Mouse (Mus musculus) thymus, adult 2 months (tissue): ENCODE data around the gene Ror1. TPM values are rescaled to one million over a fixed set of nuclear protein-coding genes. Genes with fewer than 3 reads are reported as not detected.

Experiments used
- DNase-seq: peaks from one replicate; pipeline ENCODE4 v3.0.0; 2021
- H3K27ac ChIP-seq: fragments of 200-500 bp; 2 replicates; pipeline ENCODE4 v1.5.1; 2012; ENCODE audit warnings: low read length, control low read depth; ENCODE audit not compliant: control insufficient read depth, insufficient read depth
- H3K27me3 ChIP-seq: fragments of 200-500 bp; 2 replicates; pipeline ENCODE4 v1.6.1; 2012; ENCODE audit warnings: mild to moderate bottlenecking, low read length, moderate library complexity, mixed read lengths; ENCODE audit not compliant: control insufficient read depth, insufficient read depth
- H3K36me3 ChIP-seq: fragments of 200-500 bp; 2 replicates; pipeline ENCODE4 v1.6.1; 2012; ENCODE audit warnings: mild to moderate bottlenecking, low read length, moderate library complexity; ENCODE audit not compliant: control insufficient read depth, insufficient read depth
- H3K4me1 ChIP-seq: fragments of 200-500 bp; replicated peaks from 2 replicates; pipeline ENCODE4 v1.6.1; 2012; ENCODE audit warnings: low read length; ENCODE audit not compliant: control insufficient read depth, insufficient read depth
- H3K4me3 ChIP-seq: fragments of 200-500 bp; 2 replicates; pipeline ENCODE4 v1.5.1; 2012; ENCODE audit warnings: mild to moderate bottlenecking, low read length, control low read depth, moderate library complexity; ENCODE audit not compliant: control insufficient read depth, insufficient read depth
- CTCF ChIP-seq: fragments of 200-500 bp; IDR thresholded peaks from 2 replicates; pipeline ENCODE4 v1.5.1; 2012; ENCODE audit warnings: mild to moderate bottlenecking, control low read depth, low read length, moderate library complexity, borderline replicate concordance; ENCODE audit not compliant: control insufficient read depth, poor library complexity, insufficient read depth; ENCODE audit errors: extremely low read depth
- POLR2A ChIP-seq: fragments of 200-500 bp; IDR thresholded peaks from 2 replicates; pipeline ENCODE4 v1.6.1; 2012; ENCODE audit warnings: mild to moderate bottlenecking, low read length, control low read depth, moderate library complexity; ENCODE audit not compliant: control insufficient read depth, poor library complexity, insufficient read depth; ENCODE audit errors: extremely low read depth
- WGBS: fragments of 180-500 bp; shearing (Covaris S2); methylation state at CpG from one replicate; pipeline ENCODE4 v1.1.7; 2018; 5-methylcytosine and 5-hydroxymethylcytosine counted together
- polyA plus RNA-seq: library from polyadenylated mRNA; depleted of rRNA; stranded (reverse); fragments of >200 nt; gene quantifications from 2 replicates; pipeline ENCODE4 v1.2.3, GENCODE M21; 2012

Ror1 gene
- polyA plus RNA-seq, 1 experiment: 0.84 TPM

GRCm38 (mm10) chr4:100057381-100057780 is 38.2 kb upstream of the Ror1 start:
- WGBS: 96% methylated on average over 13 of the region's 13 CpGs
- TF ChIP-seq CTCF (no peak), POLR2A (no peak)
- no peak for DNase-seq

GRCm38 (mm10) chr4:100058631-100059030 is 37.0 kb upstream of the Ror1 start:
- WGBS: 92% methylated on average over 5 of the region's 5 CpGs
- no peak for DNase-seq
- Histone ChIP-seq H3K36me3 (no peaks in the 10 kb centered on the region), H3K27me3 (no peaks in the 10 kb centered on the region), H3K27ac (no peak overlapping the region), H3K4me1 (no peaks in the 10 kb centered on the region), H3K4me3 (no peak overlapping the region)
- TF ChIP-seq POLR2A (no peak), CTCF (no peak)

More at GRCm38 (mm10) chr4:100057381-100057780, 38.2 kb upstream of the Ror1 start:
- Histone ChIP-seq H3K36me3 (no peaks in the 10 kb centered on the region), H3K27ac (no peak overlapping the region), H3K27me3 (no peaks in the 10 kb centered on the region), H3K4me3 (no peak overlapping the region), H3K4me1 (no peaks in the 10 kb centered on the region)

GRCm38 (mm10) chr4:100059811-100060210 is 35.8 kb upstream of the Ror1 start:
- Histone ChIP-seq H3K27ac (no peak overlapping the region), H3K4me3 (no peak overlapping the region), H3K4me1 (no peaks in the 10 kb centered on the region), H3K27me3 (no peaks in the 10 kb centered on the region), H3K36me3 (no peaks in the 10 kb centered on the region)
- WGBS: 87% methylated on average over 3 of the region's 3 CpGs
- DNase-seq: no peak
- TF ChIP-seq POLR2A (no peak), CTCF (no peak)

- Histone ChIP-seq H3K27ac (no peak overlapping the region), H3K4me3 (no peak overlapping the region), H3K36me3 (no peaks in the 10 kb centered on the region), H3K4me1 (no peaks in the 10 kb centered on the region), H3K27me3 (no peaks in the 10 kb centered on the region)
- no peak for TF ChIP-seq CTCF
- TF ChIP-seq POLR2A: no peak
- no peak for DNase-seq
- 94% methylated on average over 19 of the region's 19 CpGs for WGBS
These were observed 34.1 kb upstream of the Ror1 start for GRCm38 (mm10) chr4:100061396-100062066.

- H3K36me3 ChIP-seq: no peaks in the 10 kb centered on the region
- no peak for DNase-seq
- no peaks in the 10 kb centered on the region for H3K4me1 ChIP-seq
- no peak overlapping the region for H3K27ac ChIP-seq
- 90% methylated on average over 2 of the region's 2 CpGs for WGBS
- no peaks in the 10 kb centered on the region for H3K27me3 ChIP-seq
- no peak overlapping the region for H3K4me3 ChIP-seq
- TF ChIP-seq CTCF (no peak), POLR2A (no peak)
These were observed 29.9 kb upstream of the Ror1 start for GRCm38 (mm10) chr4:100065686-100066085.

- WGBS: 7% methylated on average over 6 of the region's 6 CpGs
- no peaks in the 10 kb centered on the region for H3K4me1 ChIP-seq
- no peak for TF ChIP-seq POLR2A
- TF ChIP-seq CTCF: no peak
- no peaks in the 10 kb centered on the region for H3K27me3 ChIP-seq
- no peak for DNase-seq
- H3K4me3 ChIP-seq: no peak overlapping the region
- no peaks in the 10 kb centered on the region for H3K36me3 ChIP-seq
- no peak overlapping the region for H3K27ac ChIP-seq
These were observed 25.5 kb upstream of the Ror1 start for GRCm38 (mm10) chr4:100070101-100070500.
